Mouse (Mus musculus) cerebellum, adult 2 months (tissue): ENCODE measurements around the gene Aen.

Source experiments
- CTCF ChIP-seq: fragments of 200-500 bp; IDR thresholded peaks from 2 replicates; pipeline ENCODE4 v1.5.1; 2011; ENCODE audit warnings: low read depth, mild to moderate bottlenecking, control low read depth, low read length, moderate library complexity, borderline replicate concordance; ENCODE audit not compliant: insufficient read depth
- POLR2A ChIP-seq: fragments of 200-500 bp; IDR thresholded peaks from 2 replicates; pipeline ENCODE4 v1.6.1; 2011; ENCODE audit warnings: low read length, control low read depth, borderline replicate concordance; ENCODE audit not compliant: insufficient read depth

DNA sequence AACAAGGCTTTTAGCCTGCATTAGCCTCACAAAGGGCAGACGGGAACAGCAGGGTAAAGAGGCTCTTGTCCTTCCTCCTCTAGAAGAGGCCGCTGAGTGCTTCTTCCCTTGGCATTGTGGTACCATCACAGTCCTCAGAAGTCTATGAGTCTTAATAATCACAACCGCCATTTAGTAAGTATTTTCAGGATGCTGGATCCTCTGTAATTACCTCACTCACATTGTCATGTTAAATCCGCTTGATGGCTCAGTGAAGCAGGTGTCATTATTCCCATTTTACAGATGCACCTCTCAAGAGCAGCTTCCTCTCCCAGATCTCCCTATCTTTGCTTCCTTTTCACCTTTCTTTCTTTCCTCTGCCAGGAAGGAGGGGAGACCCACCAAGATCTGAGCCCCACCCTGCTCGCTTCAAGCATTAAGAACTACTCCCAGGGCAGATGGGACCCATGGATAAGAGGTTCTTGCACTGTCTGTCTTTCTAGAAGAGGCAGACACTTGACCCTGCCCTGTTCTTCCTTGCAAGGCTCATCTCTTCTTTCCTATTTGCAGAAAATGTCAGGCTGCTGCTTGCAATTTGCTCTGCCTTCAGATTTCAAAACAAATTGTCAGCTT lies 40.5 kb upstream of the Aen start:
- TF ChIP-seq CTCF (no peak), POLR2A (no peak)
